23 mouse cellular contexts compared by ENCODE assay signal in genomic region chr16:4378788-4379187, GRCm38 (mm10). TPM values are rescaled to one million over a fixed set of nuclear protein-coding genes. Genes with fewer than 3 reads are reported as not detected.
A peak's percentile ranks its signal among the peaks of the same experiment; 100 is the strongest.
DNase-seq lines count a peak whose midpoint lies in the region; ATAC-seq and TF ChIP-seq lines count a peak whose summit lies in the region.
"Had no signal": no experiment of that assay in that cellular context is flagged by ENCODE, and none has a peak within 500 bp of the region (broad histone marks: within the 10 kb centered on the region; RNA-seq: fewer than 3 reads in every experiment).

No protein-coding gene starts in this region.

- peaks cover 18% of the 10 kb centered on the region for H3K79me2 ChIP-seq in liver, adult 2 months (ENCODE audit: control insufficient read depth, insufficient read depth, low read length)
- no peaks in the 10 kb centered on the region for H3K79me2 ChIP-seq in CH12.LX (replicated peaks; ENCODE audit: control insufficient read depth, extremely low read depth, insufficient read depth, poor library complexity, severe bottlenecking)

- intact Hi-C loops in gastrocnemius, adult 2 months (cut with DNase I) = no loop called here

- H3K27ac ChIP-seq in gastrocnemius, adult 2 months = peak overlapping the region; percentile 36; the same call in 1 of the 2 replicates
- peak overlapping the region; percentile 15; the same call in 1 of the 2 replicates for H3K27ac ChIP-seq in liver, adult 2 months (replicated peaks; ENCODE audit: insufficient read depth, low read depth, low read length)
- no peak overlapping the region for H3K27ac ChIP-seq in liver, embryonic 11.5 days (ENCODE audit: low read depth, low read length)
- H3K27ac ChIP-seq in CH12.LX (ENCODE audit: insufficient read depth, low read depth) = no peak overlapping the region
- no peak overlapping the region for H3K27ac ChIP-seq in intestine, postnatal 0 days (ENCODE audit: low read depth, low read length)
- H3K27ac ChIP-seq: embryonic facial prominence, embryonic 10.5 days; embryonic facial prominence, embryonic 12.5 days; forebrain, embryonic 13.5 days; forebrain, embryonic 15.5 days had no signal

- DNase-seq in gastrocnemius, adult 2 months = no peak
- no peak for DNase-seq in gastrocnemius, postnatal 10 days
- DNase-seq in liver, adult 2 months (ENCODE audit: extremely low read depth, low read depth, low spot score) = no peak
- no peak for DNase-seq in liver, embryonic 11.5 days (ENCODE audit: low spot score)
- DNase-seq in CH12.LX (ENCODE audit: extremely low read depth) = no peak
- DNase-seq: adrenal gland, adult 8-10 months; adrenal gland, postnatal 14 days; adrenal gland, postnatal 36 days; B cell, adult 2 months; cerebellum, adult 11-12 months; cerebellum, adult 2 months; cerebellum, adult 9-10 months; cerebellum, postnatal 10 days; cerebellum, postnatal 25 days; forebrain, postnatal 0 days had no signal

- H3K9ac ChIP-seq in liver, adult 2 months (ENCODE audit: low read depth, low read length) = no peak overlapping the region
- no peak overlapping the region for H3K9ac ChIP-seq in liver, embryonic 11.5 days (ENCODE audit: low read depth, low read length)
- H3K9ac ChIP-seq in CH12.LX (ENCODE audit: insufficient read depth, low read depth) = no peak overlapping the region
- H3K9ac ChIP-seq in intestine, postnatal 0 days (ENCODE audit: low read depth, low read length) = no peak overlapping the region
- H3K9ac ChIP-seq: embryonic facial prominence, embryonic 12.5 days; forebrain, embryonic 13.5 days; forebrain, embryonic 15.5 days; forebrain, postnatal 0 days had no signal

- no peak for TF ChIP-seq EP300 in CH12.LX (IDR thresholded peaks at IDR 0.05; ENCODE audit: low read length)

- H3K4me2 ChIP-seq in liver, embryonic 11.5 days = no peak overlapping the region
- H3K4me2 ChIP-seq in CH12.LX (ENCODE audit: insufficient read depth, low read depth, poor library complexity, severe bottlenecking) = no peak overlapping the region
- no peak overlapping the region for H3K4me2 ChIP-seq in intestine, postnatal 0 days (replicated peaks; ENCODE audit: low read depth)
- H3K4me2 ChIP-seq: embryonic facial prominence, embryonic 12.5 days; forebrain, embryonic 13.5 days; forebrain, embryonic 15.5 days had no signal

- in situ Hi-C loops in CH12.LX (cut with MboI; ENCODE audit: low pct_ligation_motif_present, low pct_unique_long_range_greater_than_20kb, low sequenced_read_pairs) = no loop called here

- H3K36me3 ChIP-seq in liver, adult 2 months (ENCODE audit: control insufficient read depth, insufficient read depth, low read length) = no peaks in the 10 kb centered on the region
- no peaks in the 10 kb centered on the region for H3K36me3 ChIP-seq in liver, embryonic 11.5 days (ENCODE audit: control insufficient read depth, insufficient read depth, low read length)
- no peaks in the 10 kb centered on the region for H3K36me3 ChIP-seq in CH12.LX (replicated peaks in 1 of 2; ENCODE audit: control insufficient read depth in 1 of 2, insufficient read depth in 1 of 2, low read length in 1 of 2)
- no peaks in the 10 kb centered on the region for H3K36me3 ChIP-seq in intestine, postnatal 0 days (ENCODE audit: control insufficient read depth, insufficient read depth)
- H3K36me3 ChIP-seq: embryonic facial prominence, embryonic 10.5 days; embryonic facial prominence, embryonic 12.5 days; forebrain, embryonic 15.5 days had no signal

- dilution Hi-C loops in CH12.LX (cut with MboI; ENCODE audit: extremely low pct_ligation_motif_present, extremely low pct_unique_long_range_greater_than_20kb, low sequenced_read_pairs) = no loop called here

- no peak for ATAC-seq in liver, embryonic 11.5 days (replicated peaks; ENCODE audit: low FRiP score)
- ATAC-seq in intestine, postnatal 0 days = no peak
- ATAC-seq: activated CD4-positive, CD25-positive, alpha-beta regulatory T cell, adult 4 months; CD4-positive, CD25-positive, alpha-beta regulatory T cell, adult 4 months; forebrain, embryonic 13.5 days; forebrain, embryonic 15.5 days; forebrain, postnatal 0 days; Patski had no signal

- H3K27me3 ChIP-seq in liver, adult 2 months (ENCODE audit: control insufficient read depth, insufficient read depth, low read length) = no peaks in the 10 kb centered on the region
- H3K27me3 ChIP-seq in liver, embryonic 11.5 days (replicated peaks; ENCODE audit: control insufficient read depth, insufficient read depth, low read length) = no peaks in the 10 kb centered on the region
- H3K27me3 ChIP-seq in CH12.LX (replicated peaks) = no peaks in the 10 kb centered on the region
- H3K27me3 ChIP-seq in intestine, postnatal 0 days (replicated peaks; ENCODE audit: control insufficient read depth, insufficient read depth, low read length) = no peaks in the 10 kb centered on the region
- H3K27me3 ChIP-seq: embryonic facial prominence, embryonic 12.5 days; forebrain, embryonic 13.5 days; forebrain, embryonic 15.5 days; Patski had no signal

- H3K9me3 ChIP-seq in liver, embryonic 11.5 days (ENCODE audit: control insufficient read depth, low read length) = no peaks in the 10 kb centered on the region
- H3K9me3 ChIP-seq in CH12.LX (replicated peaks; ENCODE audit: low read length) = no peaks in the 10 kb centered on the region
- no peaks in the 10 kb centered on the region for H3K9me3 ChIP-seq in intestine, postnatal 0 days (ENCODE audit: control insufficient read depth)
- H3K9me3 ChIP-seq: embryonic facial prominence, embryonic 10.5 days; embryonic facial prominence, embryonic 12.5 days; forebrain, embryonic 13.5 days; forebrain, embryonic 15.5 days had no signal

- TF ChIP-seq POLR2A in liver, adult 2 months (IDR thresholded peaks at IDR 0.05; ENCODE audit: extremely low read depth, insufficient read depth, low read length) = no peak
- TF ChIP-seq POLR2A in CH12.LX (IDR thresholded peaks at IDR 0.05; ENCODE audit: low read depth, low read length) = no peak

- TF ChIP-seq RAD21 in CH12.LX (IDR thresholded peaks at IDR 0.05; ENCODE audit: low read depth, low read length) = no peak

- peaks cover 36% of the 10 kb centered on the region for H3K4me1 ChIP-seq in liver, adult 2 months (ENCODE audit: control insufficient read depth, insufficient read depth, low read length)
- no peaks in the 10 kb centered on the region for H3K4me1 ChIP-seq in liver, embryonic 11.5 days (replicated peaks; ENCODE audit: control insufficient read depth, insufficient read depth, low read length)
- H3K4me1 ChIP-seq in CH12.LX (ENCODE audit: control insufficient read depth in 1 of 2, insufficient read depth in 2 of 2) = peaks cover 6 to 29% of the 10 kb centered on the region in 2 experiments
- H3K4me1 ChIP-seq in intestine, postnatal 0 days (replicated peaks; ENCODE audit: control insufficient read depth, insufficient read depth, low read length) = no peaks in the 10 kb centered on the region
- H3K4me1 ChIP-seq: forebrain, embryonic 13.5 days; forebrain, embryonic 15.5 days had no signal

- whole genome bisulfite sequencing in liver, adult 2 months = 76% methylated on average over 1 of the region's 1 CpGs
- 92% methylated on average over 1 of the region's 1 CpGs for WGBS in liver, embryonic 11.5 days
- 87% methylated on average over 1 of the region's 1 CpGs for WGBS in intestine, postnatal 0 days

- H3K4me3 ChIP-seq in gastrocnemius, adult 2 months = no peak overlapping the region
- H3K4me3 ChIP-seq in liver, adult 2 months (ENCODE audit: insufficient read depth, low read depth, low read length) = no peak overlapping the region
- H3K4me3 ChIP-seq in liver, embryonic 11.5 days (ENCODE audit: low read depth, low read length) = no peak overlapping the region
- H3K4me3 ChIP-seq in CH12.LX (replicated peaks in 1 of 3; ENCODE audit: low read depth in 2 of 3, low read length in 2 of 3, poor library complexity in 1 of 3) = no peak overlapping the region
- no peak overlapping the region for H3K4me3 ChIP-seq in intestine, postnatal 0 days (ENCODE audit: low read depth, low read length)
- H3K4me3 ChIP-seq: embryonic facial prominence, embryonic 10.5 days; embryonic facial prominence, embryonic 12.5 days; forebrain, embryonic 13.5 days; forebrain, embryonic 15.5 days had no signal

- TF ChIP-seq CTCF in gastrocnemius, adult 2 months (IDR thresholded peaks at IDR 0.05) = no peak
- no peak for TF ChIP-seq CTCF in liver, adult 2 months (IDR thresholded peaks at IDR 0.05; ENCODE audit: low read depth, low read length)
- no peak for TF ChIP-seq CTCF in CH12.LX (conservative IDR thresholded peaks at IDR 0.05 in 1 of 2, IDR thresholded peaks at IDR 0.05 in 1 of 2; ENCODE audit: low read depth in 2 of 2, low read length in 2 of 2)
- TF ChIP-seq CTCF in intestine, postnatal 0 days (IDR thresholded peaks at IDR 0.05; ENCODE audit: low read depth) = no peak

TF ChIP-seq in CH12.LX, 34 proteins besides CTCF, POLR2A, EP300 and RAD21:
- TF ChIP-seq MAFK (IDR thresholded peaks at IDR 0.05; ENCODE audit: insufficient replicate concordance, low read length) (no peak), MAX (IDR thresholded peaks at IDR 0.05; ENCODE audit: low read length) (peak; percentile 28; the same call in 1 of the 2 replicates)

RNA-seq across cellular contexts. Expression of gene Adcy9, which starts 41.5 kb away (rescaled TPM):
- total RNA-seq in gastrocnemius, adult 2 months (2021) = 10 to 100 TPM; 33.2 to 52.2 TPM
- 10 to 100 TPM; 22.3 to 22.6 TPM for total RNA-seq in gastrocnemius, postnatal 10 days (2021)
- 23.0 and 24.5 TPM in 2 replicates for total RNA-seq in liver, adult 2 months (2014; rRNA removed)
- 10.0 and 15.0 TPM in 2 replicates for polyA plus RNA-seq in liver, adult 2 months (2012; rRNA removed)
- 1.6 and 2.1 TPM in 2 replicates for polyA plus RNA-seq in liver, embryonic 11.5 days (2014; fragmentation: Nextera tagmentation; extraction: Ambion mirVana)
- total RNA-seq in CH12.LX (2012; rRNA removed) = 2.2 and 3.1 TPM in 2 replicates
- total RNA-seq in CH12.LX (2014; rRNA removed) = 1.0 and 1.1 TPM in 2 replicates
- 0.97 and 1.2 TPM in 2 replicates for polyA plus RNA-seq in CH12.LX (2012; ENCODE audit: insufficient read length, low read depth)
- 1.5 and 2.1 TPM in 2 replicates for polyA plus RNA-seq in intestine, postnatal 0 days (2015; fragmentation: Nextera tagmentation; extraction: Ambion mirVana)

Comparison
In these comparisons a context has a peak if more than half of its experiments do, and no peak if none do; other contexts are left out.
1. H3K27ac ChIP-seq: peak in gastrocnemius, adult 2 months (single experiment) and liver, adult 2 months (single experiment); none in liver, embryonic 11.5 days (single experiment), CH12.LX (single experiment) and intestine, postnatal 0 days (single experiment).